Mouse (Mus musculus) limb, embryonic 13.5 days (tissue): ENCODE results near the gene Mcf2. TPM values are rescaled to one million over a fixed set of nuclear protein-coding genes. Genes with fewer than 3 reads are reported as not detected.
A peak's percentile ranks its signal among the peaks of the same experiment; 100 is the strongest.

Source experiments
- ATAC-seq: fragments of 200-750 bp; cut with Nextera tagmentation; 2 replicates; pipeline ENCODE4 v1.8.0; 2017; ENCODE audit warnings: low read depth, moderate number of reproducible peaks, moderate TSS enrichment; ENCODE audit not compliant: low FRiP score
- H3K27ac ChIP-seq: fragments of 300-500 bp; sonication (generic); 2 replicates; pipeline ENCODE4 v1.5.1; 2015; ENCODE audit warnings: inconsistent platforms, mild to moderate bottlenecking, moderate library complexity
- H3K27me3 ChIP-seq: fragments of 300-500 bp; sonication (generic); 2 replicates; pipeline ENCODE4 v1.6.1; 2015; ENCODE audit warnings: mild to moderate bottlenecking, inconsistent platforms
- H3K36me3 ChIP-seq: fragments of 300-500 bp; sonication (generic); 2 replicates; pipeline ENCODE4 v1.6.1; 2015; ENCODE audit warnings: inconsistent platforms, mild to moderate bottlenecking, moderate library complexity
- H3K4me1 ChIP-seq: fragments of 300-500 bp; sonication (generic); 2 replicates; pipeline ENCODE4 v1.6.1; 2015; ENCODE audit warnings: inconsistent platforms
- H3K4me2 ChIP-seq: fragments of 300-500 bp; sonication (generic); replicated peaks from 2 replicates; pipeline ENCODE4 v1.6.1; 2015; ENCODE audit warnings: inconsistent platforms, mild to moderate bottlenecking, moderate library complexity
- H3K4me3 ChIP-seq: fragments of 300-500 bp; sonication (generic); 2 replicates; pipeline ENCODE4 v1.5.1; 2015; ENCODE audit warnings: moderate library complexity, mild to moderate bottlenecking, inconsistent platforms
- H3K9ac ChIP-seq: fragments of 300-500 bp; sonication (generic); 2 replicates; pipeline ENCODE4 v1.6.1; 2015; ENCODE audit warnings: mild to moderate bottlenecking, inconsistent platforms
- H3K9me3 ChIP-seq: fragments of 300-500 bp; sonication (generic); 2 replicates; pipeline ENCODE4 v1.6.1; 2016; ENCODE audit warnings: inconsistent platforms
- WGBS: fragments of 180-500 bp; shearing (Covaris S2); methylation state at CpG from one replicate; pipeline ENCODE4 v1.1.7; 2015; 5-methylcytosine and 5-hydroxymethylcytosine counted together
- polyA plus RNA-seq: library from polyadenylated mRNA; unstranded; fragments of >200 nt; fragmentation: Nextera tagmentation; extraction: Ambion mirVana; gene quantifications from 2 replicates; pipeline ENCODE4 v1.2.1, GENCODE M21; 2015

Mcf2 gene
- 0.55 TPM in 2 replicates for polyA plus RNA-seq

GRCm38 (mm10) chrX:60178744-60179458 is at the start of gene Mcf2:
Gene Mcf2 (minus strand): TSS chrX:60179089.
- H3K9me3 ChIP-seq: no peaks in the 10 kb centered on the region
- peak within 1 kb of the TSS; percentile 41 for H3K4me3 ChIP-seq
- H3K4me1 ChIP-seq: no peaks in the 10 kb centered on the region
- H3K27me3 ChIP-seq: peaks cover 28% of the 10 kb centered on the region; the same call in 1 of the 2 replicates
- 12% methylated on average over 28 of the region's 28 CpGs for WGBS
- H3K4me2 ChIP-seq: peak within 1 kb of the TSS; percentile 70
- H3K36me3 ChIP-seq: no peaks in the 10 kb centered on the region
- H3K27ac ChIP-seq: no peak within 1 kb of the TSS
- ATAC-seq: peak; percentile 44
- H3K9ac ChIP-seq: peak within 1 kb of the TSS; percentile 25; the same call in 1 of the 2 replicates

GRCm38 (mm10) chrX:60187726-60188125 is 8.8 kb upstream of the Mcf2 start:
- Histone ChIP-seq H3K4me1 (no peaks in the 10 kb centered on the region), H3K4me3 (no peak overlapping the region), H3K27me3 (no peaks in the 10 kb centered on the region), H3K9ac (no peak overlapping the region), H3K4me2 (no peak overlapping the region), H3K9me3 (no peaks in the 10 kb centered on the region), H3K36me3 (no peaks in the 10 kb centered on the region), H3K27ac (no peak overlapping the region)
- 43% methylated on average over 1 of the region's 1 CpGs for WGBS
- ATAC-seq: no peak

DNA sequence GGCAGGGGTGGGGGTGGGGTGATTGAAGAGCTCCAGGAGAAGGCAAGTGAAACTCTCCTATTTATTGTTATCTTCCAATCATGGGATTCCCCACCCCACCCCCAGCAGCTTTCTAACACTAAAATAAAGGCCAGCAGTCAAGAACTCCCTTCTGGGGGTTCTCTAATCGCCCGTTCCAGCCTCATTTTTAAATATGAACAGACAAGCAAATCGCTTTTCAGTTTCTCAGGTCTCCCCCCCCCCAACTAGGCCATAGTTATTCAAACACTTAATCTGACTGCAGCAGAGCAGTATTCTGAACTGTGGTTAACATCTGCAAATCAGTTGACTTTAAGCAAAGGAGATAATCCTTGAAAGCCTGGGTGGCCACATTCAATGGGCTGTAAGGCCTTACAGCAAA is 3.7 kb upstream of the Mcf2 start:
- Histone ChIP-seq H3K36me3 (no peaks in the 10 kb centered on the region), H3K27me3 (peaks cover 24% of the 10 kb centered on the region; the same call in 1 of the 2 replicates), H3K4me3 (no peak overlapping the region), H3K9me3 (no peaks in the 10 kb centered on the region), H3K4me2 (no peak overlapping the region), H3K9ac (no peak overlapping the region), H3K27ac (no peak overlapping the region), H3K4me1 (no peaks in the 10 kb centered on the region)
- WGBS: 61% methylated on average over 3 of the region's 3 CpGs
- ATAC-seq: no peak

GRCm38 (mm10) chrX:60178025-60178743 is 705 bp downstream of the Mcf2 start:
- peaks cover 28% of the 10 kb centered on the region; the same call in 1 of the 2 replicates for H3K27me3 ChIP-seq
- H3K9me3 ChIP-seq: no peaks in the 10 kb centered on the region
- H3K9ac ChIP-seq: peak overlapping the region; percentile 25; the same call in 1 of the 2 replicates
- H3K4me3 ChIP-seq: peak overlapping the region; percentile 41
- no peaks in the 10 kb centered on the region for H3K36me3 ChIP-seq
- WGBS: 12% methylated on average over 19 of the region's 19 CpGs
- H3K27ac ChIP-seq: no peak overlapping the region
- H3K4me2 ChIP-seq: peak overlapping the region; percentile 70
- H3K4me1 ChIP-seq: no peaks in the 10 kb centered on the region
- ATAC-seq: no peak

GRCm38 (mm10) chrX:60170106-60170505 is 8.8 kb downstream of the Mcf2 start:
- no peak overlapping the region for H3K4me3 ChIP-seq
- H3K27ac ChIP-seq: no peak overlapping the region
- H3K4me1 ChIP-seq: no peaks in the 10 kb centered on the region
- no peak for ATAC-seq
- H3K9me3 ChIP-seq: no peaks in the 10 kb centered on the region
- 89% methylated on average over 5 of the region's 5 CpGs for WGBS
- H3K4me2 ChIP-seq: no peak overlapping the region
- no peaks in the 10 kb centered on the region for H3K27me3 ChIP-seq
- H3K36me3 ChIP-seq: no peaks in the 10 kb centered on the region
- H3K9ac ChIP-seq: no peak overlapping the region

DNA sequence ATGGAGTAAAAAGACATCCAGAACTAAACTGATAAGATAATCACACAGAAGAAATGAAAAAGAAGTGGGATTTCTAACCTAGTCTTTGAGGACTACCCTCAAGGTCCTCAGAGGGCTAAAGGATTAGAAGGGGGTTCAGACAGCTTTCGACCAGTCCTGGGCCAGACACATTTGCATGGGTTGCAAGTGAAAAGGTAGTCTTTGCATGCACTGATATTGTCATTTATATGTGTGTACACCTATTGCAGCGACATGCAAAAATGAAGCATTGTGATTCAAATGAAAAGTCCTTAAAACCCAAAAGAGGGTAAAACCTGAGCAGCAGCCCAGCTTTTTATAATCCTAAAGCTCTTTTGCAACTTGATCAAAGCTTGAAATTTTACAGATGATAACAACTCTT is 9.4 kb downstream of the Mcf2 start:
- no peak overlapping the region for H3K4me3 ChIP-seq
- no peak overlapping the region for H3K27ac ChIP-seq
- no peaks in the 10 kb centered on the region for H3K36me3 ChIP-seq
- H3K27me3 ChIP-seq: no peaks in the 10 kb centered on the region
- H3K9me3 ChIP-seq: no peaks in the 10 kb centered on the region
- 78% methylated on average over 2 of the region's 2 CpGs for whole genome bisulfite sequencing
- no peak overlapping the region for H3K9ac ChIP-seq
- no peak for ATAC-seq
- H3K4me1 ChIP-seq: no peaks in the 10 kb centered on the region
- no peak overlapping the region for H3K4me2 ChIP-seq

DNA sequence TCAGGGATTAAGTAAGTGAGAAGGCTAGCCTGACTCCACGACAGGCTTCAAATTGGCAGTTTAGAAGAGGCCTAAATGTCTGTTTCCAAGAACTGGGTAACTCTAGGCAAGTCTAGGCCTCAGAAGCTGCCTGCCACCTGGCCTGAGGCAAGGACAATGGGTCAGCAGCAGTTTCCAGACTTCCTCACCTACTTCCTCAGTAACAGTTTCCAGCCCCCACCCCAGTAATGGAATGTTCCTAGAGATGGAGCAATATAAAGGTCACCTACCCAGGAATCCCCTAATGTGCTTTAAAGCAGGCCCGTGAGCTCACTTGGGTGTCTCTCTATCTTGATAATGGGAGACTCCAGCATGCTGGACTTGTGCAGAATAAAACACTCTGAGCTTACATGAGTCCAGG is 10.1 kb downstream of the Mcf2 start:
- H3K4me1 ChIP-seq: no peaks in the 10 kb centered on the region
- H3K27ac ChIP-seq: no peak overlapping the region
- no peak overlapping the region for H3K4me3 ChIP-seq
- H3K27me3 ChIP-seq: no peaks in the 10 kb centered on the region
- 66% methylated on average over 2 of the region's 2 CpGs for WGBS
- H3K9me3 ChIP-seq: no peaks in the 10 kb centered on the region
- no peak overlapping the region for H3K9ac ChIP-seq
- ATAC-seq: no peak
- no peak overlapping the region for H3K4me2 ChIP-seq
- no peaks in the 10 kb centered on the region for H3K36me3 ChIP-seq

DNA sequence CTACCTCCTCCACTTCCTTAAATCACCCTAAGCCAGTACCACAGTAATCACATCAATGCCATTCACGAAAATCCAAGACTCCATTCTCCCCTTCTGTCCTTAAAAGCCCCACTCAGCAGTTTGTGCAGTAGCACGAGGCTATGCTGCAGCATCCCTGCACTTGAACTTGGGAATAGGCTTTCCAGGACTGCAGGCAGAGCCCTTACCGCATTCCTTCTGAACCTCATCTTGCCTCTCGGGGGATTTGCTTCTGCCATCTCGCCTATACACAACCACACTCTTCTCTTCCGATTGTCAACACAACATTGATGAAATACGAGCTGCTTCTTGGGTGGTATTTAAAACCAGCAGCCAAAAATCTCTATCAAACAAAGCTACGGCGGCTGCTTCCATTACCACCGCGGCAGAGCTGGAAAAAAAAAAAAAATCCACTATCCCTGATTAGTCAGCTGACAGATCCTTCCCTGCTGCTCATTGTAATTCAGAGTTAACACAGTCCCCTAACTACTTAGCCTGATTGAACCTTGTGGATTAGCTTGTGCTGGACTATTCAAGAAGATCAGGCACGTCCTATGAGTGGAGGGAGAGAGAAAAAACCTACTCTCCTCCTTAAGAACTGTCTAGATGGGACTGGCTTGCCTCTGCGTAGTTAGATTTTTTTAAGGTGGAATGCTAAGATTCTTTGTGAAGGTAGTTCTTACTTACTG is 31.5 kb downstream of the Mcf2 start:
- peak overlapping the region; percentile 48 for H3K4me2 ChIP-seq
- H3K9me3 ChIP-seq: no peaks in the 10 kb centered on the region
- H3K27ac ChIP-seq: no peak overlapping the region
- peak overlapping the region; percentile 30 for H3K4me3 ChIP-seq
- no peaks in the 10 kb centered on the region for H3K36me3 ChIP-seq
- no peak for ATAC-seq
- 21% methylated on average over 13 of the region's 13 CpGs for WGBS
- no peak overlapping the region for H3K9ac ChIP-seq
- no peaks in the 10 kb centered on the region for H3K4me1 ChIP-seq
- no peaks in the 10 kb centered on the region for H3K27me3 ChIP-seq

DNA sequence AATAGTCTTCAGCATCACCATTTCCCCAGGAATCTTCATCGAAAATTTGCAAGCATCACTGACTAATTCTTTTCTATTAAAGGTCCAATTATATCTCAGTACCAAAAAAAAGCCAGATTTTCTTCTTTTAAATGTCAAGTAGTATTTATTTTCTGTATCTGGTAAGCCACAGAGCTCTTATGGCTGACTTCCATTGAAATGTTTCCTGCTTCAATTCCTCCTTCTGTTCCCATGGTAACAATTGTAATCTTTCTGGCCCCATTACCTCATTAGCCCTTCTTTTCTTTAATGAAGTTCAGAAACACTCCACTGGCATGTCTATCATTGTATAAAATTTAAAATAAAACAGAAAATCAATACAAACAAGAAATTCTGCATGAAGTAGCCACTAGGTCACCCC is 103.5 kb downstream of the Mcf2 start:
- no peak overlapping the region for H3K27ac ChIP-seq
- no peaks in the 10 kb centered on the region for H3K27me3 ChIP-seq
- 81% methylated on average over 1 of the region's 1 CpGs for WGBS
- H3K4me2 ChIP-seq: no peak overlapping the region
- H3K4me3 ChIP-seq: no peak overlapping the region
- H3K4me1 ChIP-seq: no peaks in the 10 kb centered on the region
- H3K9me3 ChIP-seq: no peaks in the 10 kb centered on the region
- no peak for ATAC-seq
- no peak overlapping the region for H3K9ac ChIP-seq
- H3K36me3 ChIP-seq: no peaks in the 10 kb centered on the region

DNA sequence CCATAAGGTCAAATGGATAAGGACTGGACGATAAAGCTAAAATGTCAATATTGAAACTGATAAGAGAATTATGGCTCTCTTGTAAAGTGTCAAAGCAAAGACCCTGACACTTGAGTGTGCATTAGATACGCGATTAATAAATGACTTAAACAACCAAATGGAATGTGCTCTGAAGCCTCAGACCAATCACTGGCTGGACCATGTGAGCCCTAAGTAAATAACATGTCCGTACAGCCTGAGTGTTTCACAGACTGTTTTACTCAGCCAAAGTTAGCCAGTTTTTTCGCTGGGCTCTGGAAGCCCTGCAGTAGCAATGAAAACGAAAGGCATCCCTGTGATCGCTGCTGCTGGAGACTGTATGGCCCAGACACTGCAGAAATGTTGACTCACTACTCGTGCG is 123.7 kb downstream of the Mcf2 start:
- no peak overlapping the region for H3K27ac ChIP-seq
- 85% methylated on average over 9 of the region's 9 CpGs for WGBS

DNA sequence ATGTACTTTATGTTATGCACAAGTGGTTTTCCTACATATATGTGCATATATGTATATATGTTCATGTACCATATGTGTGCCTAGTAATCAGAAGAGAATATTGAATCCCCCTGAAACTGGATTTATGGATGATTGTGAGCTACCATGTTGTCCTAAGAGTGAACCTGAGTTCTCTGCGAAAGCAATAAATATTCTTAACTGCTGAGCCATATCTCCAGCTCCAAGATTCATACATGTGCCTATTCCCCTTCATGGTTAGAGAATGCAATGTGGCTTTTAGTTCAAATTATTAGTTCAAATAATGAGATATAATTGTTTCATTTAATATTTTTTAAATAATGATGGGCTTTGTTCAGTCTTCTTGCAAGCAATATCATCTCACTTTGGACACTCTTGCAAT is 124.1 kb downstream of the Mcf2 start:
- Histone ChIP-seq H3K4me2 (no peak overlapping the region), H3K36me3 (no peaks in the 10 kb centered on the region), H3K4me1 (no peaks in the 10 kb centered on the region), H3K9me3 (no peaks in the 10 kb centered on the region), H3K27ac (no peak overlapping the region), H3K4me3 (no peak overlapping the region), H3K9ac (no peak overlapping the region), H3K27me3 (no peaks in the 10 kb centered on the region)
- WGBS: 94% methylated on average over 1 of the region's 1 CpGs
- ATAC-seq: no peak

More for the DNA sequence above, 123.7 kb downstream of the Mcf2 start:
- no peak overlapping the region for H3K4me3 ChIP-seq
- H3K4me2 ChIP-seq: no peak overlapping the region
- H3K36me3 ChIP-seq: no peaks in the 10 kb centered on the region
- no peak for ATAC-seq
- H3K9ac ChIP-seq: no peak overlapping the region
- H3K27me3 ChIP-seq: no peaks in the 10 kb centered on the region
- H3K9me3 ChIP-seq: no peaks in the 10 kb centered on the region
- no peaks in the 10 kb centered on the region for H3K4me1 ChIP-seq

- H3K4me1 ChIP-seq: no peaks in the 10 kb centered on the region
- H3K4me3 ChIP-seq: no peak overlapping the region
- no peak overlapping the region for H3K9ac ChIP-seq
- H3K4me2 ChIP-seq: no peak overlapping the region
- H3K9me3 ChIP-seq: no peaks in the 10 kb centered on the region
- H3K27ac ChIP-seq: no peak overlapping the region
- H3K27me3 ChIP-seq: no peaks in the 10 kb centered on the region
- H3K36me3 ChIP-seq: no peaks in the 10 kb centered on the region
- no peak for ATAC-seq
- WGBS: 15% methylated on average over 3 of the region's 3 CpGs
These were observed 152.2 kb downstream of the Mcf2 start for GRCm38 (mm10) chrX:60026654-60027053.
